Mouse (Mus musculus) liver, adult 2 months (tissue): Measurements from ENCODE around the gene P4htm. TPM values are rescaled to one million over a fixed set of nuclear protein-coding genes. Genes with fewer than 3 reads are reported as not detected.
A peak's percentile ranks its signal among the peaks of the same experiment; 100 is the strongest.

Source experiments
- DNase-seq: peaks from one replicate; pipeline ENCODE4 v3.0.0-alpha.2; 2011; ENCODE audit warnings: low read depth, low spot score; ENCODE audit errors: extremely low read depth
- H3K27ac ChIP-seq: fragments of 200-500 bp; replicated peaks from 2 replicates; pipeline ENCODE4 v1.5.1; 2012; ENCODE audit warnings: low read depth, mild to moderate bottlenecking, control low read depth, inconsistent platforms, low read length; ENCODE audit not compliant: insufficient read depth
- H3K27me3 ChIP-seq: fragments of 200-500 bp; 2 replicates; pipeline ENCODE4 v1.6.1; 2012; ENCODE audit warnings: mild to moderate bottlenecking, moderate library complexity, low read length, inconsistent platforms; ENCODE audit not compliant: control insufficient read depth, insufficient read depth
- H3K36me3 ChIP-seq: fragments of 200-500 bp; 2 replicates; pipeline ENCODE4 v1.6.1; 2012; ENCODE audit warnings: low read length, inconsistent platforms; ENCODE audit not compliant: control insufficient read depth, insufficient read depth
- H3K4me1 ChIP-seq: fragments of 200-500 bp; 2 replicates; pipeline ENCODE4 v1.6.1; 2011; ENCODE audit warnings: low read length; ENCODE audit not compliant: control insufficient read depth, insufficient read depth
- H3K4me3 ChIP-seq: fragments of 200-500 bp; 2 replicates; pipeline ENCODE4 v1.5.1; 2011; ENCODE audit warnings: low read depth, mild to moderate bottlenecking, control low read depth, low read length, moderate library complexity; ENCODE audit not compliant: insufficient read depth
- H3K79me2 ChIP-seq: fragments of 200-500 bp; 2 replicates; pipeline ENCODE4 v1.6.1; 2012; ENCODE audit warnings: inconsistent platforms, mild to moderate bottlenecking, low read length, moderate library complexity; ENCODE audit not compliant: control insufficient read depth, insufficient read depth
- H3K9ac ChIP-seq: fragments of 200-500 bp; 2 replicates; pipeline ENCODE4 v1.6.1; 2012; ENCODE audit warnings: low read depth, mild to moderate bottlenecking, control low read depth, inconsistent platforms, low read length
- CTCF ChIP-seq: fragments of 200-500 bp; IDR thresholded peaks from 2 replicates; pipeline ENCODE4 v1.5.1; 2011; ENCODE audit warnings: low read depth, low read length, control low read depth
- POLR2A ChIP-seq: fragments of 200-500 bp; IDR thresholded peaks from 2 replicates; pipeline ENCODE4 v1.6.1; 2011; ENCODE audit warnings: low read length, control low read depth; ENCODE audit not compliant: insufficient read depth; ENCODE audit errors: extremely low read depth
- WGBS: fragments of 180-500 bp; shearing (Covaris S2); methylation state at CpG from one replicate; pipeline ENCODE4 v1.1.7; 2018; 5-methylcytosine and 5-hydroxymethylcytosine counted together
- polyA plus RNA-seq: library from polyadenylated mRNA; depleted of rRNA; stranded (reverse); fragments of >200 nt; gene quantifications from 2 replicates; pipeline ENCODE4 v1.2.3, GENCODE M21; 2012
- total RNA-seq: library from RNA; depleted of rRNA; stranded (reverse); fragments of >200 nt; gene quantifications from 2 replicates; pipeline ENCODE4 v1.2.3, GENCODE M21; 2014

The P4htm gene
- total and polyA plus RNA-seq, 2 experiments: 0.09 to 0.46 TPM

DNA sequence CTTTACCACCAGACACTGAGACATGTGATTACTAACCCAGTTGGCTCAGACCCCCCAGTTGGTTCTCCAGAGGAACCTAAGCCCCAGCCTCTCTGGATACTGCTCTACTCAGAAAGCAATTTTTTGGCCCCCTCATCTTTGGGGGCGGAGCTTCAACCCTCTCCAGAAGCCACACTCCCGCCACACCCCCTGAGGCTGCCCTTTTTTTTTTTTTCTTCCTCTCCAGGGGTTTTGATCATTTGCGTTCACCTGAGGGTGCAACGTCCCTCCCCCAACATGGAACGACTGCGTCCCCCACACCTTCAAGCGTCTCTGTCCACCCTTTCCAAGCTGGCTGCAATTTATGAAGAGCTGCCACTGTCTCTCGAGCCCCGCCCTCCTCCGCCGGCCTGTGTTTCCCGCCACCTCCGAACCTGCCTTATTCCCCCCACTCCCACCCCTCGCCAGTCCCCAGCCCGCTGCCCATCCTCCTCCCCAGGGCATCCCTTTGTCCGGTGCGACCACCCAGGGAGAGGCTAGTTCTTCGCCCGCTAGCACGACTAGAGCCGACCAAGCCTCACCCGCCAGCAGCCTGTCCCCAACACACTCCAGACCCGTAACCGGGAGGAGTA, 19.4 kb downstream of the P4htm start:
- H3K79me2 ChIP-seq: no peaks in the 10 kb centered on the region
- peak overlapping the region; percentile 86 for H3K4me3 ChIP-seq
- H3K27me3 ChIP-seq: no peaks in the 10 kb centered on the region
- TF ChIP-seq POLR2A (no peak), CTCF (no peak)
- 0 out of 2 replicates have a peak overlapping the region, but pooled peaks have one; percentile 17 for H3K27ac ChIP-seq
- peak overlapping the region; percentile 84 for H3K9ac ChIP-seq
- DNase-seq: no peak
- no peaks in the 10 kb centered on the region for H3K36me3 ChIP-seq
- WGBS: under 1% methylated on average over 24 of the region's 24 CpGs
- H3K4me1 ChIP-seq: peaks cover 4% of the 10 kb centered on the region; the same call in 1 of the 2 replicates

DNA sequence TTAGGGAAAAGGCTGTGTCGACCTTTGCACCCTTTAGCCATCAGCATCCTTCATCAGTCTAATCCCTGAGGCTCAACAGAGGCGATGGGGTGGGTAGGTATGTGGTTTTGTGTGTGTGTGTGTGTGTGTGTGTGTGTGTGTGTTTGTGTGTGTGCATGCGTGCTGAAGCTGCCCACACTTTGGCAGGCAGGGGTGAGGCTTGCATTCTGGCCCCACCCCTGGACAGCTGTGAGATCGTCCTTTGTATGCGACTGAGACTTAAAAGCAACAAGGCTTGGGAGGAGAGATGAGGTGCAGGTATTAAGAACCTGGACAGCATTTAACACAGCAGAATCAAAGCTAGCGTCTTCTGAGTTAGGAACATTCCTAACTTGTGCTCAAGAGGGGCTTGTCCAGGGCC, 20.4 kb downstream of the P4htm start:
- WGBS: 81% methylated on average over 6 of the region's 6 CpGs
- Histone ChIP-seq H3K9ac (no peak overlapping the region), H3K27ac (no peak overlapping the region), H3K79me2 (no peaks in the 10 kb centered on the region), H3K4me3 (no peak overlapping the region), H3K27me3 (no peaks in the 10 kb centered on the region), H3K36me3 (peaks cover 2% of the 10 kb centered on the region; the same call in 1 of the 2 replicates), H3K4me1 (peaks cover 4% of the 10 kb centered on the region; the same call in 1 of the 2 replicates)
- DNase-seq: no peak
- TF ChIP-seq POLR2A: no peak
- TF ChIP-seq CTCF: no peak

GRCm38 (mm10) chr9:108575321-108576297, 21.9 kb downstream of the P4htm start:
- Histone ChIP-seq H3K27me3 (no peaks in the 10 kb centered on the region), H3K36me3 (peaks cover 2% of the 10 kb centered on the region; the same call in 1 of the 2 replicates), H3K4me1 (peaks cover 4% of the 10 kb centered on the region; the same call in 1 of the 2 replicates), H3K4me3 (no peak overlapping the region), H3K9ac (no peak overlapping the region), H3K27ac (no peak overlapping the region), H3K79me2 (no peaks in the 10 kb centered on the region)
- WGBS: 93% methylated on average over 37 of the region's 37 CpGs
- no peak for TF ChIP-seq CTCF
- TF ChIP-seq POLR2A: no peak
- no peak for DNase-seq

DNA sequence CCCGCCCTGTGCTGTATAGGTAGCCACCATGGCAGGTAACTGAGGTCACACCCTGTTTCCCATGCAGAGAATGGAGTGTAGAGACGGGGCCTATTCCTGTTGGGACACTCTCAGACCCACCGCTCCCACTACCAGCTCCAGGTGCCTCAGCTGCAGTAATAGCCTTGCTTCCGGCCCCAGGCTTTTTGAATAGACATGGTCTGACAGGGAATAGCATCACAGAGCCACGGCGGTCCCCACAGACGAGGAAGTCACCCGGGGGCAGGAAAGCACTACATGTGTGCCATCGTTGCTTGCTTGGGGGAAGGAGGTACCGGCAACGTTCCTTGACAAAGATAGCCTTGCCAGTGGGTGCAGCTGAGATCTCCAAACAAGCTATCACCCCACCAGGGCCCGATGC, 22.5 kb downstream of the P4htm start:
- TF ChIP-seq POLR2A: no peak
- no peak for TF ChIP-seq CTCF
- no peak overlapping the region for H3K27ac ChIP-seq
- no peaks in the 10 kb centered on the region for H3K79me2 ChIP-seq
- DNase-seq: no peak
- H3K36me3 ChIP-seq: peaks cover 2% of the 10 kb centered on the region; the same call in 1 of the 2 replicates
- H3K9ac ChIP-seq: no peak overlapping the region
- no peaks in the 10 kb centered on the region for H3K27me3 ChIP-seq
- WGBS: 93% methylated on average over 12 of the region's 12 CpGs
- H3K4me1 ChIP-seq: peaks cover 4% of the 10 kb centered on the region; the same call in 1 of the 2 replicates
- no peak overlapping the region for H3K4me3 ChIP-seq

GRCm38 (mm10) chr9:108573774-108574690, 23.4 kb downstream of the P4htm start:
- H3K9ac ChIP-seq: no peak overlapping the region
- no peak for DNase-seq
- no peak overlapping the region for H3K4me3 ChIP-seq
- H3K36me3 ChIP-seq: peaks cover 2% of the 10 kb centered on the region; the same call in 1 of the 2 replicates
- H3K27me3 ChIP-seq: no peaks in the 10 kb centered on the region
- WGBS: 76% methylated on average over 24 of the region's 26 CpGs
- peaks cover 4% of the 10 kb centered on the region; the same call in 1 of the 2 replicates for H3K4me1 ChIP-seq
- no peaks in the 10 kb centered on the region for H3K79me2 ChIP-seq
- TF ChIP-seq CTCF (peak; percentile 65), POLR2A (no peak)
- no peak overlapping the region for H3K27ac ChIP-seq
